Mouse (Mus musculus) stomach, embryonic 16.5 days (tissue): Measurements from ENCODE around the gene AC161166.1. TPM values are rescaled to one million over a fixed set of nuclear protein-coding genes. Genes with fewer than 3 reads are reported as not detected.
A peak's percentile ranks its signal among the peaks of the same experiment; 100 is the strongest.

Source experiments
- ATAC-seq: fragments of 200-750 bp; cut with Nextera tagmentation; 2 replicates; pipeline ENCODE4 v1.8.0; 2017; ENCODE audit warnings: moderate number of reproducible peaks, moderate TSS enrichment; ENCODE audit not compliant: insufficient read depth, low FRiP score
- H3K27ac ChIP-seq: fragments of 300-500 bp; sonication (generic); 2 replicates; pipeline ENCODE4 v1.5.1; 2014; ENCODE audit warnings: low read length
- H3K27me3 ChIP-seq: fragments of 300-500 bp; sonication (generic); 2 replicates; pipeline ENCODE4 v1.6.1; 2014; ENCODE audit warnings: low read length, control low read depth, mixed read lengths; ENCODE audit not compliant: control insufficient read depth, insufficient read depth
- H3K36me3 ChIP-seq: fragments of 300-500 bp; sonication (generic); 2 replicates; pipeline ENCODE4 v1.6.1; 2014; ENCODE audit warnings: low read length; ENCODE audit not compliant: control insufficient read depth, insufficient read depth
- H3K4me1 ChIP-seq: fragments of 300-500 bp; sonication (generic); 2 replicates; pipeline ENCODE4 v1.6.1; 2014; ENCODE audit warnings: low read length, control low read depth, mixed read lengths; ENCODE audit not compliant: control insufficient read depth, insufficient read depth
- H3K4me2 ChIP-seq: fragments of 300-500 bp; sonication (generic); 2 replicates; pipeline ENCODE4 v1.6.1; 2014; ENCODE audit warnings: low read depth, low read length, mixed read lengths
- H3K4me3 ChIP-seq: fragments of 300-500 bp; sonication (generic); replicated peaks from 2 replicates; pipeline ENCODE4 v1.5.1; 2014; ENCODE audit warnings: mild to moderate bottlenecking, low read length
- H3K9ac ChIP-seq: fragments of 300-500 bp; sonication (generic); 2 replicates; pipeline ENCODE4 v1.6.1; 2014; ENCODE audit warnings: low read length
- H3K9me3 ChIP-seq: fragments of 300-500 bp; sonication (generic); replicated peaks from 2 replicates; pipeline ENCODE4 v1.6.1; 2016; ENCODE audit warnings: low read length, control low read depth; ENCODE audit not compliant: control insufficient read depth
- WGBS: fragments of 180-500 bp; shearing (Covaris S2); extraction: QIAGEN DNeasy Blood & Tissue Kit; methylation state at CpG from one replicate; pipeline ENCODE4 v1.1.7; 2014; 5-methylcytosine and 5-hydroxymethylcytosine counted together
- polyA plus RNA-seq: library from polyadenylated mRNA; unstranded; fragments of >200 nt; fragmentation: Nextera tagmentation; extraction: Ambion mirVana; gene quantifications from 2 replicates; pipeline ENCODE4 v1.2.1, GENCODE M21; 2015

The AC161166.1 gene
- polyA plus RNA-seq, 1 experiment from 2014 or later, result 0.30 TPM

GRCm38 (mm10) chr7:24462388-24463319, 49.6 kb downstream of the AC161166.1 start, which contains the start of gene Plaur:
Plaur (plus strand) TSS chr7:24462484.
- ATAC-seq, result peak; percentile 74
- peaks cover 8% of the 10 kb centered on the region; the same call in 1 of the 2 replicates for H3K4me1 ChIP-seq
- H3K9ac ChIP-seq, result peak within 1 kb of the TSS; percentile 69
- no peaks in the 10 kb centered on the region for H3K9me3 ChIP-seq
- H3K36me3 ChIP-seq, result no peaks in the 10 kb centered on the region
- H3K27me3 ChIP-seq, result no peaks in the 10 kb centered on the region
- 2% methylated on average over 27 of the region's 27 CpGs for WGBS
- H3K4me3 ChIP-seq, result peak within 1 kb of the TSS; percentile 50
- peak within 1 kb of the TSS; percentile 85 for H3K27ac ChIP-seq
- peak within 1 kb of the TSS; percentile 73 for H3K4me2 ChIP-seq

- Histone ChIP-seq H3K27me3 (no peaks in the 10 kb centered on the region), H3K4me3 (no peak overlapping the region), H3K9me3 (no peaks in the 10 kb centered on the region), H3K4me2 (no peak overlapping the region), H3K4me1 (peaks cover 8% of the 10 kb centered on the region; the same call in 1 of the 2 replicates), H3K27ac (peak overlapping the region; percentile 48; the same call in 1 of the 2 replicates), H3K9ac (no peak overlapping the region), H3K36me3 (no peaks in the 10 kb centered on the region)
- 44% methylated on average over 14 of the region's 14 CpGs for WGBS
- no peak for ATAC-seq
These were observed 50.7 kb downstream of the AC161166.1 start for GRCm38 (mm10) chr7:24461376-24462051.

Other genes with a start within 250 kb of the AC161166.1 start
- gene Zfp93, start 242.0 kb downstream of the AC161166.1 start, polyA plus RNA-seq, result 7.6 and 8.3 TPM in 2 replicates
- gene Zfp61, start 211.2 kb downstream of the AC161166.1 start, polyA plus RNA-seq, result 31.4 and 32.2 TPM in 2 replicates
- 9.0 and 10.3 TPM in 2 replicates for gene Zfp94, start 195.8 kb downstream of the AC161166.1 start, polyA plus RNA-seq
- 0.15 TPM in 1 of 2 replicates, not detected in the other for gene Tescl, start 178.5 kb downstream of the AC161166.1 start, polyA plus RNA-seq
- gene Lypd5, start 163.3 kb downstream of the AC161166.1 start, polyA plus RNA-seq, result 11.6 and 36.4 TPM in 2 replicates
- gene Kcnn4, start 142.2 kb downstream of the AC161166.1 start, polyA plus RNA-seq, result 7.4 and 8.5 TPM in 2 replicates
- 19.5 and 21.3 TPM in 2 replicates for gene Smg9, start 112.8 kb downstream of the AC161166.1 start, polyA plus RNA-seq
- gene Irgc1, start 60.2 kb downstream of the AC161166.1 start, polyA plus RNA-seq, result 0.17 and 0.26 TPM in 2 replicates
- gene Plaur, start 50.0 kb downstream of the AC161166.1 start, polyA plus RNA-seq, result 13.3 and 15.4 TPM in 2 replicates
- gene Cadm4, start 30.4 kb downstream of the AC161166.1 start, polyA plus RNA-seq, result 4.4 TPM in 2 replicates
- gene Zfp428, start 5.4 kb downstream of the AC161166.1 start, polyA plus RNA-seq, result 22.3 and 24.6 TPM in 2 replicates
- 5.5 and 5.6 TPM in 2 replicates for gene Irgq, start 18.2 kb upstream of the AC161166.1 start, polyA plus RNA-seq
- gene Pinlyp, start 33.7 kb upstream of the AC161166.1 start, polyA plus RNA-seq, result 16.4 and 26.0 TPM in 2 replicates
- 91.4 and 114 TPM in 2 replicates for gene Xrcc1, start 33.8 kb upstream of the AC161166.1 start, polyA plus RNA-seq
- gene Ethe1, start 75.1 kb upstream of the AC161166.1 start, polyA plus RNA-seq, result 35.6 and 43.4 TPM in 2 replicates
- 3.5 and 4.0 TPM in 2 replicates for gene Zfp575, start 75.2 kb upstream of the AC161166.1 start, polyA plus RNA-seq
- 0.70 and 0.72 TPM in 2 replicates for gene Phldb3, start 98.3 kb upstream of the AC161166.1 start, polyA plus RNA-seq
- 95.4 and 131 TPM in 2 replicates for gene Lypd3, start 124.1 kb upstream of the AC161166.1 start, polyA plus RNA-seq
- gene Tex101, start 164.2 kb upstream of the AC161166.1 start, polyA plus RNA-seq, result not detected in 2 replicates
- not detected in 2 replicates for gene BC049730, start 196.8 kb upstream of the AC161166.1 start, polyA plus RNA-seq
- not detected in 2 replicates for gene Gm4763, start 214.5 kb upstream of the AC161166.1 start, polyA plus RNA-seq
- gene Cd177, start 247.9 kb upstream of the AC161166.1 start, polyA plus RNA-seq, result 5.2 and 6.8 TPM in 2 replicates